Mouse (Mus musculus) limb, embryonic 10.5 days (tissue): ENCODE results near the gene Meis3. TPM values are rescaled to one million over a fixed set of nuclear protein-coding genes. Genes with fewer than 3 reads are reported as not detected.

Experiments used
- DNase-seq: peaks from one replicate; pipeline ENCODE4 v3.0.0-alpha.2; 2017; ENCODE audit warnings: low spot score
- H3K27ac ChIP-seq: fragments of 300-500 bp; sonication (generic); 2 replicates; pipeline ENCODE4 v1.5.1; 2016; ENCODE audit warnings: mild to moderate bottlenecking
- H3K27me3 ChIP-seq: fragments of 300-500 bp; sonication (generic); 2 replicates; pipeline ENCODE4 v1.6.1; 2016; ENCODE audit warnings: low read depth, mild to moderate bottlenecking; ENCODE audit not compliant: poor library complexity, severe bottlenecking
- H3K36me3 ChIP-seq: fragments of 300-500 bp; sonication (generic); 2 replicates; pipeline ENCODE4 v1.6.1; 2016; ENCODE audit warnings: mild to moderate bottlenecking, moderate library complexity
- H3K4me1 ChIP-seq: fragments of 300-500 bp; sonication (generic); 2 replicates; pipeline ENCODE4 v1.6.1; 2016
- H3K4me3 ChIP-seq: fragments of 300-500 bp; sonication (generic); 2 replicates; pipeline ENCODE4 v1.5.1; 2016; ENCODE audit warnings: mild to moderate bottlenecking, moderate library complexity
- H3K9me3 ChIP-seq: fragments of 300-500 bp; sonication (generic); replicated peaks from 2 replicates; pipeline ENCODE4 v1.6.1; 2016; ENCODE audit warnings: mild to moderate bottlenecking
- WGBS: fragments of 180-500 bp; shearing (Covaris S2); methylation state at CpG from one replicate; pipeline ENCODE4 v1.1.7; 2016; 5-methylcytosine and 5-hydroxymethylcytosine counted together
- polyA plus RNA-seq: library from polyadenylated mRNA; unstranded; fragments of >200 nt; fragmentation: Nextera tagmentation; extraction: Ambion mirVana; gene quantifications from 2 replicates; pipeline ENCODE4 v1.2.1, GENCODE M21; 2016

Gene Meis3
- polyA plus RNA-seq, 1 experiment from 2014 or later: 17.8 TPM

DNA sequence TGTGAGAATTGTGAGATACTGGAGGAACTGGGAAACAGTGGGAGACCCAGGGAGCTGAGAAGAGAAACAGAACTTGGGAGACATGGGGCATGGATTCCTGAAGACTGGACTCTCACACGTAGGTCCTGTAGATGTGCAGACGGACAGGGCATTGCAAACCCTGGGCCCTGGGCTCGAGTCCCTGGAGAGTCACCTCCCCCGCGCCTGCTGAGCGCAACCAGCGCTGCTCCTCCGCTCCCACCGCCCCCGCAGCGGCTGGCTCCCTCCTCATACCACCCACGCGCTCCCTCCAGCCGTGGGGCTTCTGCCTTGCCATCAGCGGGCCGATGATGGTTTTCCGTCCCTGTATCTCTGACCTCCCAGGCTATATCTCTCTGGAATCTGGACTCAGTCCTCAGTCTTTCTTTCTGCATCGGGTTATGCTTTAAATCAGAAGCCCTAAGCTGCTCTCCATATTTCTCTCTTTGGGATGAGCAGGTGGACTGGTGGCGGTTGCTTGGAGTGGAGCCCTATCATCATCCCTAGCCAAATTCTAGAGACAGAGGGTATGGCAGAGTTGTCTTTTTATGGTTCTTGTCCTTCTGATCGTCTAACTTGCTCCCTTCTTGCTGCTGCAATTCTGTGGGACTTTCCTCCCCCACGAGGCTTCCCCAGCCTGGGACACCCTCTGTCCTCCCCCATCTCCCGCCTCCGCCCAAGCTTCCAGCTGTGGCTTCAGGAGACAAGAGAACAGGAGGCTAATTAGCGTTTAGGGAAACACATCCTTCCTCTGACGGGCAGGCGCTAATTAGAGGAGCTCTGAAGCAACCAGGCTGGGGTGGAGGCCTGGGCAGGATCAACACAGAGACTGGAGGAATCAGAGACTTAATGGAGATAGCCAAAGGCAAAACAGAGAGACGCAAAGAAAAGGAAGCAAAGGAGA lies 28.1 kb upstream of the Meis3 start:
- Histone ChIP-seq H3K9me3 (no peaks in the 10 kb centered on the region), H3K27me3 (peaks cover 35% of the 10 kb centered on the region), H3K36me3 (no peaks in the 10 kb centered on the region), H3K4me1 (no peaks in the 10 kb centered on the region), H3K27ac (no peak overlapping the region), H3K4me3 (no peak overlapping the region)
- DNase-seq: no peak
- WGBS: 32% methylated on average over 27 of the region's 27 CpGs

DNA sequence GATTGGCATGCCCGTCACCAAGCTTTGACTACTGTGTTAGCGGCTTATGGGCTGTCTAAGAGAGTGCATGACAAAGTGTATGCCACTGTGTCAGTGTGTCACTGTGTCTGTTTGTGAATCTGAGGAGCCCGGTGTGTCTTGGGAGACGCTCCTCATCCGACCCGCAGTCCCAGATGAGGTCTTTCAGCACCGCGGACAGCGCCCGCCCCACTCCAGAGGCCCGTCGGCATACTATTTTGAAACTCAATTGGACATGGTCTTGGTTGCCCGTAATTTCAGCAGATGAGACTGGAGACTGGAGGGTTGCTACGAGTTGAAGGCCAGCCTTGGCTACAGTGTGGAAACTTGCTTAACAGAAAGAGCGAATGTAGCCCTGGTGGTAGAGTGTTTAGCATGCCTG lies 27.2 kb upstream of the Meis3 start:
- DNase-seq: peak; percentile 88
- 17% methylated on average over 15 of the region's 15 CpGs for WGBS
- no peaks in the 10 kb centered on the region for H3K9me3 ChIP-seq
- H3K4me1 ChIP-seq: no peaks in the 10 kb centered on the region
- no peak overlapping the region for H3K4me3 ChIP-seq
- peaks cover 35% of the 10 kb centered on the region for H3K27me3 ChIP-seq
- no peak overlapping the region for H3K27ac ChIP-seq
- no peaks in the 10 kb centered on the region for H3K36me3 ChIP-seq

DNA sequence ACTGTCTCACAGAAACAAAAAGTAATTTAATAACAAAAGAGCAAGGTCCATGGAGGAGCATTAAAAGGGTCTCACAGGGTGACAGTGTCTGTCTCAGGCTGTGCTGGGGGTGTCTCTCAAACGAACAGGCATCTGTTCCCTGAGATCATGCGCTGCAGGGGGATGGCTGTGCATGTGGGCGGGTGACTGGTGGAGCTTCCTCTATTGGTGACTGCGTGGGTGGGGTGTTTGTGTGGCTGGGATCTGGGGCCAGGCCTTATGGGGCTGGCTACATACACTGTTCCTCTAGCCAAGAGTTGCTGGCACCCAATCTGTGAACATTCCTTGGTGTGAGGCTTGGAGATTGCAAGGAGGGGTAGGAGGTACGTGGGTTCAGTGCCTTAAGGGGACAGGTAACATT lies 25.6 kb upstream of the Meis3 start:
- Histone ChIP-seq H3K9me3 (no peaks in the 10 kb centered on the region), H3K4me3 (no peak overlapping the region), H3K27ac (no peak overlapping the region), H3K4me1 (no peaks in the 10 kb centered on the region), H3K27me3 (peaks cover 35% of the 10 kb centered on the region), H3K36me3 (no peaks in the 10 kb centered on the region)
- WGBS: 65% methylated on average over 5 of the region's 5 CpGs
- DNase-seq: no peak

DNA sequence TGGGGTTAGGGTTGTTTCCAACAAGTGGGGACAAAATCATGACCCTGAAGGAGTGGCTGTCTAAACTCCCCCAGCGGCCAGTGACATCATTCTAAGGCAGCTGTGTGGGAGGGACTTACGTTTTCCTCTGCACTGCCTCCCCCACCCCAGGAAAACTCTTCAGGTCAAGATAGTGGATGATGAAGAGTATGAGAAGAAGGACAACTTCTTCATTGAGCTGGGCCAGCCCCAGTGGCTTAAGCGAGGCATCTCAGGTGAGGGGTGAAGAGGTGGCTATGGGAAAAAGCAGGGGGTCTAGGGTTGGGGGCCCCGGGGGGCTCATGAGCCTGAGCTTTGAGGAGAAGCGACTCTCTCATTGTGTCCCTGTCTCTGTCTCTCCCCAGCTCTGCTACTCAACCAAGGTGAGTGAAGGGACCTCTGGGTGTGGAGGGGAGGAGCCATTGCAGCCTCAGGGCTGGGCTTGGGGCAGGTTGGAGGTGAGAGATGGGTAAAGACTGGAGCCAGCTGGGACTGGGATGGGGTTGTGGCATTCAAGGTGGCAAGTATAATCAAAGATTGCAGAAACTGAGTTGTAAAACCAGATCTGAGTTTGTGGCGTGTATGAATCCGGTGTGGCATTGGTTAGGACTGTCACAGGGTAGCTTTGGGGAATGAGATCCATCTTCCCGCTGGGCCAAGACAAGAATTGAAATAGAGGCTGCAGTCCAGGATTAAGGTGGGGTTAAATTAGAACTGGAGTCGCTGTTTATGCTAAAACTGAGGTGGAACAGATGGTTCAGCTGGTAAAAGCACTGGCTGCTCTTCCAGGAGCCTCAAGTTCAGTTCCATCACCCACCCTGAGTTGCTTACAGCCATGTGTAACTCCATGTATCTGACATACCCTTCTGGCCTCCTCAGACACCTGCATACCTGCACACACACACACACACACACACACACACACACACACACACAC lies 24.4 kb upstream of the Meis3 start:
- WGBS: 69% methylated on average over 9 of the region's 9 CpGs
- no peak for DNase-seq

DNA sequence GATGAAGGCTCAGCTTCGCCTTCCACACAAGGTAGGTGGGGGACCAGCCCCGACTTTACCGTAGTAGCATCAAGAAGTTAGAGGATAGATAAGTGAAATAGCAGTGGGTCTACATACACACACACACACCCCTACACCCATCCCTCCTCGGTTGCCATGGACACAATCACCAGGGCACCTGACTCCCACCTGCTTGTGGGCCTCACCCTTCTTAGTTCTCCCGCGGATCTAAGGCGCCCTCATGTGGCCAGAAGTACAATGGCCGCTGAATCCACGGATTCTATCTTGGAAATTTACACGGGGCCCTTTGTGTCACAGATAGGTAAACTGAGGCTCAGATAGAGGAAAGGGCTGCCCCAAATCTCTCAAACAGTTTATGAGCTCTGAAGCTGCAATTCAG lies 21.4 kb upstream of the Meis3 start:
- DNase-seq: peak; percentile 74
- no peaks in the 10 kb centered on the region for H3K9me3 ChIP-seq
- H3K4me1 ChIP-seq: peaks cover under 1% of the 10 kb centered on the region; the same call in 1 of the 2 replicates
- no peaks in the 10 kb centered on the region for H3K36me3 ChIP-seq
- no peak overlapping the region for H3K4me3 ChIP-seq
- peaks cover 18% of the 10 kb centered on the region for H3K27me3 ChIP-seq
- 19% methylated on average over 10 of the region's 10 CpGs for WGBS
- no peak overlapping the region for H3K27ac ChIP-seq

More for the DNA sequence above, 24.4 kb upstream of the Meis3 start:
- Histone ChIP-seq H3K4me3 (no peak overlapping the region), H3K27me3 (peaks cover 28% of the 10 kb centered on the region), H3K9me3 (no peaks in the 10 kb centered on the region), H3K27ac (no peak overlapping the region), H3K36me3 (no peaks in the 10 kb centered on the region), H3K4me1 (no peaks in the 10 kb centered on the region)

DNA sequence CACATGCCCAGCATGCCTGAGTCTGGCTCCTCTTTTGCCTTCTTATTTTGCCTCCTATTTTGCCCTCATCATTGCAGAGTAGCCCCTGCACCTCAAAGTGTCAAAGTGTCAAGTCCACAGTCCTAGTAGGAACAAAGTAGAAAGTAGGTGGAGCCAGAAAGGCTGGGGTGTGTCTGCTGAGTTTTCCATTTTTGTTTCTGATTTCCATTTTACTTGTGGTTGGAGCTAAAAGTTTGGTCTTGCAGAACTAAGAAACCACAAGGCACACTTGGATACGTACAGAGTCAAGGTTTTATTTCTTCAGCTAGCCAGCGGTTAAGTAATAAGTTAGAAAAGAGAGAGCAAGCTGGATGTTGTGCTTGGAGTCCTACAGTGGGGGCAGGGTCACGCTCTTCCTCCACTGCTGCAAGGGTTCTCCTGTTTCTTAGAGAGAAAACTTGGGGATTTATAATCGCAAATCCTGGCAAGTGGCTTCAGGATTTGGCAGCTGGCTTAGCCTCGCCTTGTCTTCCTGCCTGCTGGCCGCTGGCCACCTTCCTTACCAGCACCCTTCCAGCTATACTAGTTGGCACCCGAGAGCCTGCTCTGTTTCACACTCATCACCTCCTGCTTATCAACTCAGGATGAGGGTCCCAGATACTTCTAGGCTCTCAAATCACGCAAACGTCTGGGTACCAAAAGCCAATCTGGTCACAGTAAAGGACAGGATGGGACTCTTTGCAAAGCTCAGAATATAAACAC lies 19.6 kb upstream of the Meis3 start:
- 74% methylated on average over 9 of the region's 9 CpGs for WGBS
- Histone ChIP-seq H3K4me3 (no peak overlapping the region), H3K9me3 (no peaks in the 10 kb centered on the region), H3K36me3 (no peaks in the 10 kb centered on the region), H3K4me1 (peaks cover 6% of the 10 kb centered on the region; the same call in 1 of the 2 replicates), H3K27ac (no peak overlapping the region), H3K27me3 (peaks cover 36% of the 10 kb centered on the region)
- DNase-seq: no peak

DNA sequence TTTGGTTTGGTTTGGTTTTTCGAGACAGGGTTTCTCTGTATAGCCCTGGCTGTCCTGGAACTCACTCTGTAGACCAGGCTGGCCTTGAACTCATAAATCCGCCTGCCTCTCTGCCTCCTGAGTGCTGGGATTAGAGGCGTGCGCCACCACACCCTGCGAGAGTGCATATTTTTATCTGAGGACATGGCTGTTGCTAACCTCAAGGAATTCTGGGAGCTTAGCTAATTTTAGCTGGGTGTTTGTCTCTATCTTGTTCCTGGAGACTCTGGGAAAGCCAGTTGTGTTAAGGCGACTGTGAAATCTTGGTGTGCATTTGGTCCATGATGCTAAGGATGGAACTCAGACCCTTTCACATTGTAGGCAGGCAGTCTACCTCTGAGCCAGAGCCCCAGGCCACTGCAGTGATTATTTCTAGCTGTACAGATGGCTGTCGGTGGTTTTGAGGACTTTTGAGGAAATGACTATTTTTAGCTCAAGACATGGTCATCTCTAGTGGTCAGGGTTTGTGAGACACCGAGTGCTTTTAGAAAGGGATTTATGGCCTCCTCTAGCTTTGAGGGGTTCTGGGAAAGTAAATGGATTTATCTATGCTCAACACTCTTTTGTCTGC lies 18.7 kb upstream of the Meis3 start:
- Histone ChIP-seq H3K27ac (no peak overlapping the region), H3K9me3 (no peaks in the 10 kb centered on the region), H3K4me3 (no peak overlapping the region), H3K27me3 (peaks cover 41% of the 10 kb centered on the region), H3K4me1 (peaks cover 6% of the 10 kb centered on the region; the same call in 1 of the 2 replicates), H3K36me3 (no peaks in the 10 kb centered on the region)
- no peak for DNase-seq
- WGBS: 84% methylated on average over 8 of the region's 8 CpGs

DNA sequence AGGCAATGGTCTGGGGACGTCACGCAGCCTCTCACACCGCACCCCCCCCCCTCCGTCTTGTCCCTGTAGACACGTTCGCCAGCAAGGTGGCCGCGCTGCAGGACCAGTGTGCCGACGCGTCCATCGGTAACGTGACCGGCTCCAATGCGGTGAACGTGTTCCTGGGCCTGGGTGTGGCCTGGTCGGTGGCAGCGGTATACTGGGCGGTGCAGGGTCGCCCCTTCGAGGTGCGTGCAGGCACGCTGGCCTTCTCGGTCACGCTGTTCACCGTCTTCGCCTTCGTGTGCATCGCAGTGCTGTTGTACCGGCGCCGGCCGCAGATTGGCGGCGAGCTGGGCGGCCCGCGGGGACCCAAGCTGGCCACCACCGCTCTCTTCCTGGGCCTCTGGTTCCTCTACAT lies 16.2 kb upstream of the Meis3 start:
- Histone ChIP-seq H3K36me3 (no peaks in the 10 kb centered on the region), H3K9me3 (no peaks in the 10 kb centered on the region), H3K27ac (no peak overlapping the region), H3K4me3 (peak overlapping the region; percentile 25; the same call in 1 of the 2 replicates), H3K4me1 (peaks cover 6% of the 10 kb centered on the region; the same call in 1 of the 2 replicates), H3K27me3 (peaks cover 41% of the 10 kb centered on the region)
- WGBS: 13% methylated on average over 39 of the region's 39 CpGs
- DNase-seq: peak; percentile 34

DNA sequence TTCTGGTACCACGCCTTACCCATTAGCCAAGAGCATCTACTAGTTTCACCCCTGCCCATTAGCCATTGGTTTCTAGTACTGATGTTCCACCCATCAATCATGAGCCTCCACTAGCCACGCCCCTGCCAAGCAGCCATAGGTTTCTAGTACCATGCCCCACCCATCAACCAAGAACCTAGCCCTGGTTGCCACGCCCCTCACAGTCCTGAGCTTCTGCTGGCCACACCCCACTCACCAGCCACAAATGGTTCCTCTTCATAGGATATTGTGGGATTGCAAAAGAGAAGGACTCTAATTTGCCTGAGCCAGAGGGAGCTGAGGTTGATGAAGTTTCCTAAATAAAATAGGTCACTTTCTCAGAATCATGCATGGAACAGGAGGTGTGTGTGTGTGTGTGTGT lies 14.2 kb upstream of the Meis3 start:
- 68% methylated on average over 3 of the region's 3 CpGs for WGBS
- Histone ChIP-seq H3K9me3 (no peaks in the 10 kb centered on the region), H3K27ac (no peak overlapping the region), H3K27me3 (peaks cover 41% of the 10 kb centered on the region), H3K4me1 (peaks cover 6% of the 10 kb centered on the region; the same call in 1 of the 2 replicates), H3K4me3 (no peak overlapping the region), H3K36me3 (no peaks in the 10 kb centered on the region)
- DNase-seq: no peak

DNA sequence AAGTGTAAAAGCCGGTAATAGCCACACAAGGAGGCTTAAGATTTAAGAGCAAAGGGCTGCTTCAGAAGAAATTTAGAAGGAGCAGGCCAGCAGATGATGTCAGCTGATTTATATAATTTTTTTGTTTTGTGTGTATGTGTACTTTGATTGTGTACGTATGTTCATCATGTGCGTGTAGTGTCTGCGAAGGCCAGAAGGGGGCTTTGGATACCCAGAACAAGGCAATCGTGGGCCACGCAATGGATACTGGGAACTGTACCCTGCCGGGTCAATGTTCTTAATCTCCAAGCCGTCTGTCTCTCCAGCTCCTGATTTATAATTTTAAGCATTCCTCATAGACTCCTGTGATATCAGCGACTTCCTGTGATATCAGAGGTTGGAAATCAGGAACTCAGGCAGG lies 13.6 kb upstream of the Meis3 start:
- WGBS: 91% methylated on average over 9 of the region's 9 CpGs
- no peak for DNase-seq
- Histone ChIP-seq H3K27me3 (peaks cover 41% of the 10 kb centered on the region), H3K27ac (no peak overlapping the region), H3K36me3 (no peaks in the 10 kb centered on the region), H3K4me1 (peaks cover 6% of the 10 kb centered on the region; the same call in 1 of the 2 replicates), H3K9me3 (no peaks in the 10 kb centered on the region), H3K4me3 (no peak overlapping the region)

DNA sequence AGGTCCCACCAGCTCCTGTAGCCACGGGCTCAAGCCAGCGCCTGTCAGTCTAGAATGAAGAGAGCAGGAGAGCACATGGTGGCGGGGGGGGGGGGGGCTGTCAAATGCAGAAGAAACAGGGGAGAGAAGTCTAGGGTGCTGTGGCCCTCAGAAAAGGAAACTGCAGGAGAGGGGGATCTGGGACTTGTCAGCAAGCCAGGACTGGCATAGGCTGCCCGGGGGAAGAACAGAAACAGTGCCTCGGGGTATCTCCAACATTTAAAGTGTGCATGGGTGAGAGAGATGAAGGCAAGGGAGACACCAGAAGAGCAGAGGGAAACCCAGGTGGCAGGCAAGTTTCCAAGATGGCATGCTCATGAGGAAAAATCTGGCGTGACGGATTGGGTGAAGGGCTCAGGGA lies 12.9 kb upstream of the Meis3 start:
- H3K4me3 ChIP-seq: no peak overlapping the region
- WGBS: 77% methylated on average over 7 of the region's 7 CpGs

DNA sequence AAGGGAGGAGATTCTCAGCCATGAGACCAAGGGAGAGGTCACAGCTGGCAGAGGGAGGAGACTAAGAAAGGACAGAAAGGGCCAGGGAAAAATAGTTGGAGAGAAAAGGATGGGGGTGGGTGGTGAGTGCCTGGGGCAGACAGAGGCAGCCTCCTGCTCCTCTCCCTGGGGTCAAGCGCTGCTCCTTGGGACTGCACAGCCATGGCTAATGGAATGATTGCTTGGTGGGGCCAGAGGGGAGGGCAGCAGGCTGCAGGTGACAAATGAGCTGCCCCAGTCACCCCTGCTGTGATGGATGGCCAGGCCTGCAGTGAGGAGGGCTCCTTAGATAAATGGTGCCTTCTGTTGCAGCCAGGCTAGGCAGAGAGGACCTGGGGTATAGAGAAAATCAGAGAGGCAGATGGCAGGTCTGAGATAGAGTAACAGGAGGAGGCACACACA lies 2.7 kb upstream of the Meis3 start:
- 0% methylated on average over 1 of the region's 1 CpGs for WGBS
- H3K27ac ChIP-seq: peak overlapping the region; percentile 61; the same call in 1 of the 2 replicates
- H3K36me3 ChIP-seq: no peaks in the 10 kb centered on the region
- peaks cover 43% of the 10 kb centered on the region for H3K4me1 ChIP-seq
- DNase-seq: peak; percentile 41
- H3K27me3 ChIP-seq: peaks cover 73% of the 10 kb centered on the region
- 0 out of 2 replicates have a peak, but pooled peaks cover 2% of the 10 kb centered on the region for H3K9me3 ChIP-seq
- H3K4me3 ChIP-seq: no peak overlapping the region

More for the DNA sequence above, 12.9 kb upstream of the Meis3 start:
- Histone ChIP-seq H3K36me3 (no peaks in the 10 kb centered on the region), H3K27ac (no peak overlapping the region), H3K4me1 (peaks cover 6% of the 10 kb centered on the region; the same call in 1 of the 2 replicates), H3K27me3 (peaks cover 38% of the 10 kb centered on the region), H3K9me3 (no peaks in the 10 kb centered on the region)
- no peak for DNase-seq
